ENCODE assay signal across 12 mouse cellular contexts in genomic region chr8:53612297-53612696, GRCm38 (mm10). TPM values are rescaled to one million over a fixed set of nuclear protein-coding genes. Genes with fewer than 3 reads are reported as not detected.
A peak's percentile ranks its signal among the peaks of the same experiment; 100 is the strongest.
DNase-seq lines count a peak whose midpoint lies in the region; ATAC-seq and TF ChIP-seq lines count a peak whose summit lies in the region.
"Had no signal": no experiment of that assay in that cellular context is flagged by ENCODE, and none has a peak within 500 bp of the region (broad histone marks: within the 10 kb centered on the region; RNA-seq: fewer than 3 reads in every experiment).

No protein-coding gene starts in this region.

- no peak overlapping the region for H3K4me3 ChIP-seq in lung, embryonic 14.5 days (ENCODE audit: low read depth, low read length)
- H3K4me3 ChIP-seq: limb, embryonic 10.5 days had no signal

- TF ChIP-seq CTCF in lung, embryonic 14.5 days (IDR thresholded peaks at IDR 0.05; ENCODE audit: low read depth) = 0 out of 2 replicates have a peak, but pooled peaks have one; percentile 25

- H3K36me3 ChIP-seq in lung, embryonic 14.5 days (ENCODE audit: insufficient read depth) = no peaks in the 10 kb centered on the region

- H3K27me3 ChIP-seq in lung, embryonic 14.5 days (ENCODE audit: insufficient read depth, low read length) = no peaks in the 10 kb centered on the region

- DNase-seq in embryo, embryonic 11 days = peak; percentile 12
- DNase-seq in embryo, embryonic 10 days (ENCODE audit: low spot score) = no peak
- DNase-seq in lung, embryonic 14.5 days = no peak
- no peak for DNase-seq in lung, postnatal 25 days (ENCODE audit: low spot score)
- peak; percentile 26 for DNase-seq in thymus, postnatal 14 days
- DNase-seq in cerebellum, postnatal 36 days = no peak
- no peak for DNase-seq in right cerebral cortex, postnatal 36 days (ENCODE audit: low spot score in 2 of 2)
- DNase-seq: cerebellum, adult 9-11 months; right cerebral cortex, postnatal 25 days had no signal

- no peak overlapping the region for H3K4me2 ChIP-seq in lung, embryonic 14.5 days

- 66% methylated on average over 7 of the region's 7 CpGs for WGBS in lung, embryonic 14.5 days

- no peak overlapping the region for H3K27ac ChIP-seq in lung, embryonic 14.5 days (ENCODE audit: low read depth)
- H3K27ac ChIP-seq: limb, embryonic 10.5 days had no signal

- ATAC-seq in lung, embryonic 14.5 days (ENCODE audit: insufficient read depth) = no peak
- ATAC-seq in activated CD4-positive, CD25-positive, alpha-beta regulatory T cell, adult 4 months = peak; percentile 10
- ATAC-seq: forebrain, embryonic 16.5 days had no signal

- no peaks in the 10 kb centered on the region for H3K9me3 ChIP-seq in lung, embryonic 14.5 days (ENCODE audit: low read depth, low read length)
- H3K9me3 ChIP-seq: limb, embryonic 10.5 days had no signal

- H3K4me1 ChIP-seq in lung, embryonic 14.5 days (ENCODE audit: insufficient read depth) = no peaks in the 10 kb centered on the region

- H3K9ac ChIP-seq in lung, embryonic 14.5 days = no peak overlapping the region

RNA-seq across cellular contexts. Expression of gene Neil3, which starts 26.6 kb away (rescaled TPM):
- 34.7 and 37.0 TPM in 2 replicates for polyA plus RNA-seq in lung, embryonic 14.5 days (2014; fragmentation: Nextera tagmentation; extraction: Ambion mirVana)
- polyA plus RNA-seq in activated CD4-positive, CD25-positive, alpha-beta regulatory T cell, adult 4 months (2017; shearing (Covaris generic)) = 10 to 100 TPM in 1 of 2 experiments, 1 to 10 TPM in 1; 9.4 to 12.4 TPM

Comparison
In these comparisons a context has a peak if more than half of its experiments do, and no peak if none do; other contexts are left out.
1. DNase-seq: peak in embryo, embryonic 11 days (single experiment) and thymus, postnatal 14 days (single experiment); none in embryo, embryonic 10 days (single experiment), lung, embryonic 14.5 days (single experiment), lung, postnatal 25 days (single experiment), cerebellum, postnatal 36 days (0 of 2) and right cerebral cortex, postnatal 36 days (0 of 2).